Mouse (Mus musculus): ENCODE results near the gene Myo16. TPM values are rescaled to one million over a fixed set of nuclear protein-coding genes. Genes with fewer than 3 reads are reported as not detected.

Myo16 gene
- polyA plus RNA-seq, 1 experiment from 2014 or later, result 0.89 TPM

DNA sequence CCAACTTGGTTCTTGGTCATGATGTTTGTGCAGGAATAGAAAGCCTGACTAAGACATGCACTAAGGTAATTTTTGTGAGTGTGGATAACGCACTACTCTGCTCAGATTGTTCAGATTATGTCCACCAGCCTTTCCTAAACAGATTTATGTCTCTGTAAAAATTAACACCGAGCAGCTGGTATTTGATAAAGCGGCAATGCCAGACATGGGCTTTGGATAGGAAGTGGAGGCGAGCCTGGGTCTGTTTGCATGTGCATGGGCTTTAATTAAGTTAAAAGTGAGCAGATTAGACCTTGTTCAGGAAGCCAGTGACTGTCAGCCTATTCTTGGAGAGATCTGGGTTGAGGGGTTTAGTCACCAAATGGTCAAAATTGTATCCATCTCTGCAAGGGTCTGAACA lies 367.8 kb downstream of the Myo16 start:
- no peak overlapping the region for H3K9ac ChIP-seq (ENCODE audit: low read depth, low read length)
- DNase-seq (ENCODE audit: low spot score), result no peak
- WGBS, result 76% methylated on average over 4 of the region's 4 CpGs
- H3K4me3 ChIP-seq (ENCODE audit: low read depth, low read length), result no peak overlapping the region
- H3K9me3 ChIP-seq (ENCODE audit: control insufficient read depth, low read length), result no peaks in the 10 kb centered on the region
- H3K4me1 ChIP-seq (ENCODE audit: control insufficient read depth, insufficient read depth, low read length), result no peaks in the 10 kb centered on the region
- ATAC-seq (ENCODE audit: low read depth), result no peak
- no peaks in the 10 kb centered on the region for H3K27me3 ChIP-seq (replicated peaks; ENCODE audit: control insufficient read depth, insufficient read depth, low read length)
- H3K4me2 ChIP-seq (ENCODE audit: low read depth, low read length), result no peak overlapping the region
- H3K27ac ChIP-seq (replicated peaks; ENCODE audit: low read depth, low read length), result no peak overlapping the region
- no peaks in the 10 kb centered on the region for H3K36me3 ChIP-seq (ENCODE audit: control insufficient read depth, insufficient read depth, low read length)

DNA sequence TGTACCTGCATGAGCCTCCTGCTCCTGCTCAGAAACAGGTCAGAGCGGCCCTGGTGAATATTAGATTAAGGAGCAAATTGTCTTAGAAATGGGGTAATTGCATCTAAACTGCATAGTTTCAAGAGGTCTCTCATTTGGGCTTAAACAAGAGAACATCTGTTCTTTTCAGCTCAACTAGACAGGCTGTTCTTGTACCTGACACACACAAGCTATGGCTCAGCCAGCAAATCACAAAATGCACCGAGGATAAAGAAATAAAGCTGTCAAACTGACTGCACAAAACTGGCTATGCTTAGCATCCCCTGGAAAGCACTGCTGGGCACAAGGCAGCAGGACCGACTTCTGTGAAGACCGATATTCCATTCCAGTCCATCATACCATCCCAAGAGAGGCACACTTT lies 372.0 kb downstream of the Myo16 start:
- H3K27ac ChIP-seq (replicated peaks; ENCODE audit: low read depth, low read length), result no peak overlapping the region
- H3K9me3 ChIP-seq (ENCODE audit: control insufficient read depth, low read length), result no peaks in the 10 kb centered on the region
- DNase-seq (ENCODE audit: low spot score) (no peak), ATAC-seq (ENCODE audit: low read depth) (no peak)
- H3K9ac ChIP-seq (ENCODE audit: low read depth, low read length), result no peak overlapping the region
- no peaks in the 10 kb centered on the region for H3K4me1 ChIP-seq (ENCODE audit: control insufficient read depth, insufficient read depth, low read length)
- H3K36me3 ChIP-seq (ENCODE audit: control insufficient read depth, insufficient read depth, low read length), result no peaks in the 10 kb centered on the region
- H3K4me3 ChIP-seq (ENCODE audit: low read depth, low read length), result no peak overlapping the region
- no peak overlapping the region for H3K4me2 ChIP-seq (ENCODE audit: low read depth, low read length)
- H3K27me3 ChIP-seq (replicated peaks; ENCODE audit: control insufficient read depth, insufficient read depth, low read length), result no peaks in the 10 kb centered on the region
- WGBS, result 31% methylated on average over 4 of the region's 4 CpGs

DNA sequence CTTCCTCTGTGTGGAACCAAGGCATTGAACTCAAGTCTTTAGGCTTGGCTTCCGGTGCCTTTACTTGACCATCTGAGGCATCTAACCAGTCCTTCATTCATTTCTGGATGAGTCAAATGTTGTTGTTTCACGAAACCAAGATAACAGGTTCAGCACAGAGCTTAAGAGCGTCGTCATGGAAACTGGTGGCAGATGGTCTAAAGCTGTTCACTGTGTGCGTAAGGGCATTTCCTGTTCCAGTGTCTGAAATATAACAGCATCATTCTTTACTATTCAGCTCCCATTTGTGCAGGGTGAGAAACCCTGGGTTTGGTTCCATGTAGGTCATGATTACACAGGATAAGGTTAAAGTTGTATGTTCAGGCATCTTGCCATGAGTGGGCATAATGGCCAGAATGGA lies 372.9 kb downstream of the Myo16 start:
- DNase-seq (ENCODE audit: low spot score) (no peak), ATAC-seq (ENCODE audit: low read depth) (no peak)
- no peaks in the 10 kb centered on the region for H3K4me1 ChIP-seq (ENCODE audit: control insufficient read depth, insufficient read depth, low read length)
- H3K9ac ChIP-seq (ENCODE audit: low read depth, low read length), result no peak overlapping the region
- H3K27me3 ChIP-seq (replicated peaks; ENCODE audit: control insufficient read depth, insufficient read depth, low read length), result no peaks in the 10 kb centered on the region
- H3K4me2 ChIP-seq (ENCODE audit: low read depth, low read length), result no peak overlapping the region
- no peak overlapping the region for H3K4me3 ChIP-seq (ENCODE audit: low read depth, low read length)
- no peak overlapping the region for H3K27ac ChIP-seq (replicated peaks; ENCODE audit: low read depth, low read length)
- H3K9me3 ChIP-seq (ENCODE audit: control insufficient read depth, low read length), result no peaks in the 10 kb centered on the region
- no peaks in the 10 kb centered on the region for H3K36me3 ChIP-seq (ENCODE audit: control insufficient read depth, insufficient read depth, low read length)
- 73% methylated on average over 5 of the region's 5 CpGs for WGBS

GRCm38 (mm10) chr8:10534619-10535286 lies 381.0 kb downstream of the Myo16 start:
- no peaks in the 10 kb centered on the region for H3K9me3 ChIP-seq (ENCODE audit: control insufficient read depth, low read length)
- no peak overlapping the region for H3K27ac ChIP-seq (replicated peaks; ENCODE audit: low read depth, low read length)
- H3K27me3 ChIP-seq (replicated peaks; ENCODE audit: control insufficient read depth, insufficient read depth, low read length), result no peaks in the 10 kb centered on the region
- 59% methylated on average over 16 of the region's 16 CpGs for WGBS
- H3K9ac ChIP-seq (ENCODE audit: low read depth, low read length), result no peak overlapping the region
- ATAC-seq (ENCODE audit: low read depth), result peak; percentile 86
- H3K4me2 ChIP-seq (ENCODE audit: low read depth, low read length), result no peak overlapping the region
- H3K4me1 ChIP-seq (ENCODE audit: control insufficient read depth, insufficient read depth, low read length), result no peaks in the 10 kb centered on the region
- H3K36me3 ChIP-seq (ENCODE audit: control insufficient read depth, insufficient read depth, low read length), result no peaks in the 10 kb centered on the region
- H3K4me3 ChIP-seq (ENCODE audit: low read depth, low read length), result no peak overlapping the region
- DNase-seq (ENCODE audit: low spot score), result peak; percentile 69

DNA sequence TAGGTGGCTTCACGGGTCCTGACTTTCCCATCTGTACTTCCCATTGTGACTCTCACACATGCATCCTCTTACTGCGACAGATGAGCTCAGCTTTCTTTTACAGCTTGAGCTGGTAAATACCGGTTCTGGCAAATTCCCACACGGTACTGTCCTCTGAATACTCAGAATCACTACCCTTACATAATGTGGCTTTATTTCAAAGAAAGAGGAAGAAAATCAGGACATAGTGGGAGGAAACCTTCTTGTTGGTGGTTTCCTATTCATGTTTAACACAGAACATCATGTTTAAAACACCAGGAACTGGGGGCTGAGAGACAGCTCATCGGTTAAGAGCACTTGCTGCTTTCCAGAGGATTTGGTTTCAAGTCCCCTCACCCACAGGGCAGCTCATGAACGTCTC lies 384.6 kb downstream of the Myo16 start:
- Histone ChIP-seq H3K27ac (replicated peaks; ENCODE audit: low read depth, low read length) (no peak overlapping the region), H3K4me3 (ENCODE audit: low read depth, low read length) (no peak overlapping the region), H3K9ac (ENCODE audit: low read depth, low read length) (no peak overlapping the region), H3K36me3 (ENCODE audit: control insufficient read depth, insufficient read depth, low read length) (no peaks in the 10 kb centered on the region), H3K9me3 (ENCODE audit: control insufficient read depth, low read length) (no peaks in the 10 kb centered on the region), H3K4me2 (ENCODE audit: low read depth, low read length) (no peak overlapping the region), H3K27me3 (replicated peaks; ENCODE audit: control insufficient read depth, insufficient read depth, low read length) (no peaks in the 10 kb centered on the region), H3K4me1 (ENCODE audit: control insufficient read depth, insufficient read depth, low read length) (no peaks in the 10 kb centered on the region)
- WGBS, result 44% methylated on average over 6 of the region's 6 CpGs
- ATAC-seq (ENCODE audit: low read depth), result no peak
- peak; percentile 16 for DNase-seq (ENCODE audit: low spot score)

DNA sequence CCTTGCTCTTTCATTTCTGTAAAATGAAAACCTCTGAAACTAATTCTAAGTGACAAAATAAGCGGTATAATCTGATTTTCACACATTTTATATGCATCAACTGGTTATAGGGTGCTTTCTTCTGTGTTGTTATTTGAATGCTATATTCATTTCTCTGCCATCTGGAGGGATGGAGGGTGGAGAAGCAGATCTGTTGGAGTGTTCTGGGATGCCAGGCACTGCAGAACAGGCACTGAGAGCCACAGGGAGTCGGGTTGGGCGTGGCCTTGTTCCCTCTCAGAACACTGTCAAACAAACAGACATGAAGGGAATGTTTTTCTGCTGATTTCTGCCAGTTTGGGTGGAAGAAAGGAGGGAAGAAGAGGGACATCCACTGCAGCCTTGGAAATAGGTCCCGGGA lies 386.0 kb downstream of the Myo16 start:
- Histone ChIP-seq H3K27me3 (replicated peaks; ENCODE audit: control insufficient read depth, insufficient read depth, low read length) (no peaks in the 10 kb centered on the region), H3K4me1 (ENCODE audit: control insufficient read depth, insufficient read depth, low read length) (no peaks in the 10 kb centered on the region), H3K4me2 (ENCODE audit: low read depth, low read length) (no peak overlapping the region), H3K4me3 (ENCODE audit: low read depth, low read length) (no peak overlapping the region), H3K9me3 (ENCODE audit: control insufficient read depth, low read length) (peaks cover 8% of the 10 kb centered on the region; the same call in 1 of the 2 replicates), H3K36me3 (ENCODE audit: control insufficient read depth, insufficient read depth, low read length) (no peaks in the 10 kb centered on the region), H3K9ac (ENCODE audit: low read depth, low read length) (no peak overlapping the region), H3K27ac (replicated peaks; ENCODE audit: low read depth, low read length) (no peak overlapping the region)
- no peak for DNase-seq (ENCODE audit: low spot score)
- 84% methylated on average over 4 of the region's 4 CpGs for WGBS
- no peak for ATAC-seq (ENCODE audit: low read depth)

DNA sequence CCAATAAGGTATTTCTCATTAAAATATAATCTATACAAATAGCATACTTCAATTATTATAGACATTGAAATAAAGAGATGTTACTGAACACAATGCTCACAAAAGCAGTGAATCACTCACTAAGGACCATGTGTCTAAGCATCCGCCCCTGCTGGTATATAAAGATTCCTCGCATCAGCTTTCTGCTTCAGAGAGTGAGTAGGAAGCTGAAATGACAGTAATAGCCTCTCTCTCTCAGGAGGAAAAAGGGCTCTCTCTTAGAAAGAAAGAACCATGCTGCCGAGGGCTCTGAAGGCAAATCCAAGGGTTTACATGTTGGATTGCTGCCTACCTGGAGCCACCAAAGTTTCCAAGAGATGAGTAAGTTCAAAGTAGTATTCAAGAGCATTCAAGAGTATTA lies 392.2 kb downstream of the Myo16 start:
- no peaks in the 10 kb centered on the region for H3K27me3 ChIP-seq (replicated peaks; ENCODE audit: control insufficient read depth, insufficient read depth, low read length)
- no peak overlapping the region for H3K4me3 ChIP-seq (ENCODE audit: low read depth, low read length)
- WGBS, result 87% methylated on average over 3 of the region's 3 CpGs
- DNase-seq (ENCODE audit: low spot score) (no peak), ATAC-seq (ENCODE audit: low read depth) (no peak)
- H3K9ac ChIP-seq (ENCODE audit: low read depth, low read length), result no peak overlapping the region
- no peak overlapping the region for H3K4me2 ChIP-seq (ENCODE audit: low read depth, low read length)
- no peaks in the 10 kb centered on the region for H3K36me3 ChIP-seq (ENCODE audit: control insufficient read depth, insufficient read depth, low read length)
- peaks cover 8% of the 10 kb centered on the region; the same call in 1 of the 2 replicates for H3K9me3 ChIP-seq (ENCODE audit: control insufficient read depth, low read length)
- H3K27ac ChIP-seq (replicated peaks; ENCODE audit: low read depth, low read length), result no peak overlapping the region
- no peaks in the 10 kb centered on the region for H3K4me1 ChIP-seq (ENCODE audit: control insufficient read depth, insufficient read depth, low read length)

DNA sequence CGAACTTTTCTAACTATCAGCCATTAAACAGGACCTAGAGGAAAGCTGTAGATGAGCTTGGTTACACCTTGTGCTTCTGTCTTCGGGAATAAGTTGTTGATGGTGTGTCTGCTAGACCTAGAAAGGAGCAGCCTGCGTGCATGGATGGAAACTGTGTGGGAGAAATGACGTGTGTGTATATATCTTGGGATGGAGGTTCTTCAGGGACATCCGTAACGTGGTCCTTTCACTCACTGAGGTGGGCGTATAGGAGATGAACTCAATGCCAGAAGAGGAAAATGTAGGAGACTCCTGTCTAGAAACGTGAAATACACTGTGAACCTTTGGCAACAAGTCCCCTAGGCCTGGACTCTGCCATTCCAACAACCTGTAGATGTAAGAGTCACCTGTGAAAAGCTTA lies 392.8 kb downstream of the Myo16 start:
- ATAC-seq (ENCODE audit: low read depth), result no peak
- Histone ChIP-seq H3K4me2 (ENCODE audit: low read depth, low read length) (no peak overlapping the region), H3K27ac (replicated peaks; ENCODE audit: low read depth, low read length) (no peak overlapping the region), H3K27me3 (replicated peaks; ENCODE audit: control insufficient read depth, insufficient read depth, low read length) (no peaks in the 10 kb centered on the region), H3K9ac (ENCODE audit: low read depth, low read length) (no peak overlapping the region), H3K4me1 (ENCODE audit: control insufficient read depth, insufficient read depth, low read length) (no peaks in the 10 kb centered on the region), H3K4me3 (ENCODE audit: low read depth, low read length) (no peak overlapping the region), H3K9me3 (ENCODE audit: control insufficient read depth, low read length) (peaks cover 8% of the 10 kb centered on the region; the same call in 1 of the 2 replicates), H3K36me3 (ENCODE audit: control insufficient read depth, insufficient read depth, low read length) (no peaks in the 10 kb centered on the region)
- 88% methylated on average over 8 of the region's 8 CpGs for WGBS
- DNase-seq (ENCODE audit: low spot score), result no peak

DNA sequence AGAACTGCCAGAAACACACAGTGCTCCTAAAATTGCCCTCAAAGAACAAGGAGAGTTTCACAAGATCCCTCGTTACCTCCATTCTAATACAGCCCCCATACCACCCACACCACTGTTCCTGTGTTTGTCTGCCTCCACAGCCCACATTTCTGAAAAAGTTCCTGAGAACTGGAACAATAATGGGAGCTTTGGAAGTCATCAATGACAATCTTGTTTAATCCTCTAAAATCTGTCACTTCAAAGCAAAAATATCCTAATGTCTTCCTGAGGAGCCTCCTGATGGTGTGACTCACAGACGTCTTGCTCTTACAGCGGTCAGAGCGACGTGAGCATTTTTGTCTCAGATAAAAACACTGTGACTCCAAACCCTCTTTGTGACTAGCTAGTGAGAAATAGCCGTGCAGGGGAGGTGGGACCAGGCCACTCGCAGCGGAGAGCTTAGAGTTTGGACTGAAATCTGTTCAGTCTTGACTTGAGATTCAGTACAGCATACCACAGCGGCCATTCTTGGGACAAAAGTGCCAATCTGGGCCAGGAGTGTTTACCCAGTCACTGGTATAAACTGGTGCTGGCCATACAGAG lies 394.4 kb downstream of the Myo16 start:
- Histone ChIP-seq H3K9me3 (ENCODE audit: control insufficient read depth, low read length) (peaks cover 8% of the 10 kb centered on the region; the same call in 1 of the 2 replicates), H3K27me3 (replicated peaks; ENCODE audit: control insufficient read depth, insufficient read depth, low read length) (no peaks in the 10 kb centered on the region), H3K9ac (ENCODE audit: low read depth, low read length) (no peak overlapping the region), H3K4me3 (ENCODE audit: low read depth, low read length) (no peak overlapping the region), H3K4me2 (ENCODE audit: low read depth, low read length) (no peak overlapping the region), H3K36me3 (ENCODE audit: control insufficient read depth, insufficient read depth, low read length) (no peaks in the 10 kb centered on the region), H3K4me1 (ENCODE audit: control insufficient read depth, insufficient read depth, low read length) (no peaks in the 10 kb centered on the region), H3K27ac (replicated peaks; ENCODE audit: low read depth, low read length) (no peak overlapping the region)
- WGBS, result 75% methylated on average over 9 of the region's 9 CpGs
- ATAC-seq (ENCODE audit: low read depth) (no peak), DNase-seq (ENCODE audit: low spot score) (no peak)
